Mouse (Mus musculus) forebrain, embryonic 15.5 days (tissue): ENCODE results near the gene Spice1. TPM values are rescaled to one million over a fixed set of nuclear protein-coding genes. Genes with fewer than 3 reads are reported as not detected.

Experiments
- ATAC-seq: fragments of 200-750 bp; cut with Nextera tagmentation; replicated peaks from 2 replicates; pipeline ENCODE4 v1.8.0; 2017; ENCODE audit warnings: mild to moderate bottlenecking, moderate TSS enrichment, moderate library complexity
- H3K27ac ChIP-seq: fragments of 300-500 bp; sonication (generic); replicated peaks from 2 replicates; pipeline ENCODE4 v1.5.1; 2015; ENCODE audit warnings: mild to moderate bottlenecking, inconsistent platforms
- H3K27me3 ChIP-seq: fragments of 300-500 bp; sonication (generic); 2 replicates; pipeline ENCODE4 v1.6.1; 2015; ENCODE audit warnings: inconsistent platforms
- H3K36me3 ChIP-seq: fragments of 300-500 bp; sonication (generic); 2 replicates; pipeline ENCODE4 v1.6.1; 2015; ENCODE audit warnings: mild to moderate bottlenecking, inconsistent platforms
- H3K4me1 ChIP-seq: fragments of 300-500 bp; sonication (generic); 2 replicates; pipeline ENCODE4 v1.6.1; 2015; ENCODE audit warnings: inconsistent platforms
- H3K4me2 ChIP-seq: fragments of 300-500 bp; sonication (generic); replicated peaks from 2 replicates; pipeline ENCODE4 v1.6.1; 2015; ENCODE audit warnings: mild to moderate bottlenecking, inconsistent platforms
- H3K4me3 ChIP-seq: fragments of 300-500 bp; sonication (generic); 2 replicates; pipeline ENCODE4 v1.5.1; 2015; ENCODE audit warnings: mild to moderate bottlenecking, inconsistent platforms
- H3K9ac ChIP-seq: fragments of 300-500 bp; sonication (generic); replicated peaks from 2 replicates; pipeline ENCODE4 v1.6.1; 2015; ENCODE audit warnings: mild to moderate bottlenecking, inconsistent platforms
- H3K9me3 ChIP-seq: fragments of 300-500 bp; sonication (generic); 2 replicates; pipeline ENCODE4 v1.6.1; 2016; ENCODE audit warnings: inconsistent platforms
- WGBS: fragments of 180-500 bp; shearing (Covaris S2); methylation state at CpG from one replicate; pipeline ENCODE4 v1.1.7; 2015; ENCODE audit warnings: mixed read lengths; 5-methylcytosine and 5-hydroxymethylcytosine counted together
- polyA plus RNA-seq: library from polyadenylated mRNA; unstranded; fragments of >200 nt; fragmentation: Nextera tagmentation; extraction: Ambion mirVana; gene quantifications from 2 replicates; pipeline ENCODE4 v1.2.1, GENCODE M21; 2015

Spice1 gene
- polyA plus RNA-seq, 1 experiment from 2014 or later = 20.6 TPM

DNA sequence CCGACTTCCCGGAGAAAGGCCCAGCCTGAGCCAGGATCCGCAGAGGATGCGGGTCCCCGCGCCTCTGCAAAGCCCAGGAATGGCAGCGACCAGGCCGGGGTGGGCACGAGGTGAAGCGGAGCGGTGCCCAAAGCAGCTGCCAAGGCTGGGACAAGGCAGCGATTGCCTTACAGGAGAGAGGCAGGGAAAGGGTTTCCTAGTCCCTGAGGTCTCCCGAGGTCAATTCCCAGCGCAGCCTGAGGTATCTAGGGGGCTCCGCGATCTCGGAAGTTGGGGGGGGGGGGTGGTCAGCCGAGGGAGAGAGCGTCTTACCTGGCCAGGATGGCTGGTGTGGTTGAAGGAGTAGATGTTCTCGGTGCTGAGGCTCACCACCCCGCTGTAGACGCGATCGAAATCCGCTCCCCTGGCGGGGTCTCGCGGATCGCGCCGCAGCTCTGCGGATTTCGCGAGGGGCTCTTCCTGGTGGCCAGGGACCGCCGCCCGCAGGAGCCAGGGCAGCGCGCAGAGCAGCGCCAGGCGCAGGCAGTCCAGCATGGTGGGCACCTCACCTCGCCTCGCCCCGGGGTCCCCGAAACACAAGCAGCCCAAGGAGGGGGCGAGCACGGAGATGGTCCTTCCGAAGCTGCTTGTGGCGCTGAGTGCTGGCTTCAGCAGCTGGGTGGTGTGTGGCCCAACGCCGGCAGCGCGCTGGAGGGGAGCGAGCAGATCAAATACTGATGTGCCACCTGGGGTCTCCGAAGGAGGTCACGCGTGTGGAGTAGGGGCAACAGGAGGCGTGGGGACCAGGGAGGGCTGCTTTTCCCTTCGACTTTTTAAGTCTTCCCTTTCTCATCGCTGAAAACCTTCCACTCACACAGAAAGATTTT, 14.7 kb upstream of the Spice1 start:
- 0 out of 2 replicates have a peak, but pooled peaks cover 11% of the 10 kb centered on the region for H3K27me3 ChIP-seq
- peak overlapping the region; percentile 65 for H3K4me3 ChIP-seq
- peak overlapping the region; percentile 99 for H3K4me2 ChIP-seq
- WGBS = under 1% methylated on average over 60 of the region's 60 CpGs
- H3K4me1 ChIP-seq = peaks cover 13% of the 10 kb centered on the region
- no peaks in the 10 kb centered on the region for H3K36me3 ChIP-seq
- H3K9ac ChIP-seq = peak overlapping the region; percentile 72
- no peaks in the 10 kb centered on the region for H3K9me3 ChIP-seq
- peak; percentile 81 for ATAC-seq
- no peak overlapping the region for H3K27ac ChIP-seq

DNA sequence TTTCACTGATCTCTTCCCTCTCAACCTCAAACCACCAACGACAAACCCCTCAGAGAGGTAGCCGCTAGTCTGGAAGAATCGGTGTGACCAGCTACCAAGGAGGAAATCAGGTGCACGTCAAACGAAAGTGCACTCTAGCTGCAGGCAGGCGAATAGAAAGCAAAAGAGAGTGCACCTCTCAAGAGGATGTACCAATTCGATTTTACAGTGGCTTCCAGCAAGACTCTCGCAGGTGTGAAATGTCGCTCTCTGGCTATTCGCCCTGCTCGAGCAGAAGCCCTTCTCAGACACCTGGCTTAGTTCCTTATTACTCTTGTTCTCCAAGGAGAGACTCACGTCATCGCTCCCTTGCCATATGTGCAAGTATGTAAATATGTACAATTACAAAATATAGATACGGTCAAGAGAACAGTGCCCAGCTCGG, 14.0 kb upstream of the Spice1 start, which contains the start of gene Sidt1:
TSS of gene Sidt1 (minus strand) at position 336 of the 424 bp plus-strand sequence.
- H3K4me3 ChIP-seq = peak within 1 kb of the TSS; percentile 65
- H3K36me3 ChIP-seq = no peaks in the 10 kb centered on the region
- peaks cover 13% of the 10 kb centered on the region for H3K4me1 ChIP-seq
- peak within 1 kb of the TSS; percentile 99 for H3K4me2 ChIP-seq
- WGBS = 6% methylated on average over 15 of the region's 15 CpGs
- H3K9me3 ChIP-seq = no peaks in the 10 kb centered on the region
- no peak within 1 kb of the TSS for H3K27ac ChIP-seq
- peak within 1 kb of the TSS; percentile 72 for H3K9ac ChIP-seq
- H3K27me3 ChIP-seq = 0 out of 2 replicates have a peak, but pooled peaks cover 11% of the 10 kb centered on the region
- 0 out of 2 replicates have a peak, but pooled peaks have one; percentile 14 for ATAC-seq

DNA sequence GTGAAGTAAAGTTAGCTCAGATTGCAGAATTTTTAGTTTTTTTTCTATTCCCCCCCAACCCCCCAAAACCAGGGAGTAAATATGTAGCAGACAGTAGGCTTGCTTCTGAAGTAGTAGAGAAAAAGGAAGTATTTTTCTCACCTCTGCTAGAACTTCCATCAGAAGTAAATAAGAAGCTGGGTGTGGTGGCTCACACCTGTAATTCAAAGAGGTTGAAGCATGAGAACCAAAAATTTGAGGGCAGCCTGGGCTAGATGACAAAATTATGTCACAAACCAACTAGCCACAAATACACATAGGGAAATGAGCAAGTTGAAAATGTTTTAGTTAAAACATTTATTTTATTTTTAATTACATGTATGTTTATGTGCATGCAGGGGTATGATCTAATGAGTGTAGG, 9.4 kb upstream of the Spice1 start:
- H3K4me2 ChIP-seq = no peak overlapping the region
- H3K9ac ChIP-seq = no peak overlapping the region
- 0 out of 2 replicates have a peak, but pooled peaks cover 9% of the 10 kb centered on the region for H3K27me3 ChIP-seq
- no peaks in the 10 kb centered on the region for H3K9me3 ChIP-seq
- H3K36me3 ChIP-seq = no peaks in the 10 kb centered on the region
- H3K27ac ChIP-seq = no peak overlapping the region
- H3K4me3 ChIP-seq = no peak overlapping the region
- no peak for ATAC-seq
- H3K4me1 ChIP-seq = peaks cover 7% of the 10 kb centered on the region

DNA sequence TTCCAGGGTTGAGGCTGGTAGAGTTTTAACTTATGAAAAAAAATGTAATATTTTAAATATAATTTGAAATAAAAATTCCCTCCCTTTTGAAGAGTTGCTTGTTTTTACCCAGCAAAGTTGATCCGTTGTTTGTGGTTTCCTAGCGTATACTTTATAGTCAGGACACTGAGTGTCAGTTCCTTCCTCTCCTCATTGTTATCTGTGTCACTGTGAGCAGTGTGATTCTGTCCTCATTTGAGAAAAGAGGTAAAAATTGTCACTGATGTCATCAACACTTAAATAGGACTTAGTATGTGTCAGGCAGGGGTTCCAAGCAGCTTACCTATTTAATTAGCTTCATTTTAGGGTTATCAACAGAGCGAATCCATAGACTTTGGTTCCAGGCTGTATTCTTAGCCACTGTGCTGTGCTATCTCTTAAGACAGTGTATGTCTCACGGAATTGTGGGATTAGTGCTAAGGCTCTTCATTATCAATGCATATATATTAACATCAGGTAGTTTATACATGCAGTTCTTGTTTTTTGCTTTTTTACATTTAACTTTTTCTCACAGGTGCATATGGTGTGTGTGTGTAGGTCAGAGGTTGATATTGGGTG, 3.0 kb downstream of the Spice1 start:
- no peaks in the 10 kb centered on the region for H3K27me3 ChIP-seq
- H3K4me1 ChIP-seq = peaks cover 11% of the 10 kb centered on the region
- WGBS = 94% methylated on average over 4 of the region's 4 CpGs
- H3K27ac ChIP-seq = no peak overlapping the region
- no peak for ATAC-seq
- no peak overlapping the region for H3K4me2 ChIP-seq
- H3K4me3 ChIP-seq = no peak overlapping the region
- no peaks in the 10 kb centered on the region for H3K36me3 ChIP-seq
- H3K9me3 ChIP-seq = no peaks in the 10 kb centered on the region
- H3K9ac ChIP-seq = no peak overlapping the region

DNA sequence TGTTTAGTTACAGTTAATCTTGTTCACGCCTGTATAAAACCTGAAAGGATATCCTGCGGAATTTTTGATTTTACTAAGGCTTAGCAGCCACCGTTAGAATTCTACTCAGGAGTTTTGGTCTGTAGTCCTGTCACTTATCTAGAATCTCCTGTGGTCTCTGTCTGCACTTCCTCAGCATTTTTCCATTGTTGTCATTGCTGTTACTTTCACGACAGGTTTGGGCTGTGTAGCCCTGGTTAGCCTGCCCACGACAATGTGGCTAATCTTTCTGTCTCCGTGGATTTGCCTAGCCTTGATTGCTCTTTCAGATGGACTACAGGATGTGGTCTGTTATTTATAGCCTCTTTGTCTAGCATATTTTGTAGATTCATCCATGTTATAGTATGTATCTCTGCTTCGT, 9.4 kb downstream of the Spice1 start:
- Histone ChIP-seq H3K27ac (no peak overlapping the region), H3K36me3 (no peaks in the 10 kb centered on the region), H3K27me3 (no peaks in the 10 kb centered on the region), H3K4me1 (no peaks in the 10 kb centered on the region), H3K9ac (no peak overlapping the region), H3K9me3 (no peaks in the 10 kb centered on the region), H3K4me2 (no peak overlapping the region), H3K4me3 (no peak overlapping the region)
- ATAC-seq = no peak
- WGBS = 88% methylated on average over 7 of the region's 7 CpGs

DNA sequence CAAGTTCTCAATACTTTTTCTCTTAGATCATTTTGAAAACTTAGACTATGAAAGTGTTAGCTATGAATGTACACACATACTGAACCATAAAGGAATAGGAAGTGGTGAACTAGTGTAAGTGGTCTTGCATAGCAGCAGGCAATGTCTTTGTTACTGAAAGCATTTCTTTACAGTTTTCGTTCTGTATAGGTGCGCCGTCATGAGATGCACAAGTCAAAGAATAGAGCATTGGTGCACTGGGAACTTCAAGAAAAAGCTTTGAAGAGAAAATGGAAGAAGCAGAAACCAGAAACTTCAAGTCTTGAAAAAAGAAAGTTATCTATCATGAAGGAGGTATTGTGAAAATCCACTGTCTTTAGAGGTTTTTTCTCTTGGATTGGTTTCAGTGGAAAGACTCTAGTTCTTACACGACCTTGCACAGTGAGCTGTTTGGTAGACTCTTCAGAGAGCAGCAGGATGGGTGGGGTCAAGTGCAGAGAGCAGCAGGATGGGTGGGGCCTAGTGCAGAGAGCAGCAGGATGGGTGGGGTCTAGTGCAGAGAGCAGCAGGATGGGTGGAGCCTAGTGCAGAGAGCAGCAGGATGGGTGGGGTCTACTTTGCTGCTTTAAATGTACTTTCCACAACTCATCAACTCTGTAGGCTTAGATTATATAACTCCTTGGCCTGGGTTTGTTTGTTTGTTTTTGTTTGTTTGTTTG, 10.8 kb downstream of the Spice1 start:
- no peaks in the 10 kb centered on the region for H3K4me1 ChIP-seq
- H3K9ac ChIP-seq = no peak overlapping the region
- H3K9me3 ChIP-seq = no peaks in the 10 kb centered on the region
- H3K36me3 ChIP-seq = no peaks in the 10 kb centered on the region
- H3K27ac ChIP-seq = no peak overlapping the region
- no peak for ATAC-seq
- no peak overlapping the region for H3K4me2 ChIP-seq
- WGBS = 76% methylated on average over 4 of the region's 4 CpGs
- H3K27me3 ChIP-seq = no peaks in the 10 kb centered on the region
- no peak overlapping the region for H3K4me3 ChIP-seq

DNA sequence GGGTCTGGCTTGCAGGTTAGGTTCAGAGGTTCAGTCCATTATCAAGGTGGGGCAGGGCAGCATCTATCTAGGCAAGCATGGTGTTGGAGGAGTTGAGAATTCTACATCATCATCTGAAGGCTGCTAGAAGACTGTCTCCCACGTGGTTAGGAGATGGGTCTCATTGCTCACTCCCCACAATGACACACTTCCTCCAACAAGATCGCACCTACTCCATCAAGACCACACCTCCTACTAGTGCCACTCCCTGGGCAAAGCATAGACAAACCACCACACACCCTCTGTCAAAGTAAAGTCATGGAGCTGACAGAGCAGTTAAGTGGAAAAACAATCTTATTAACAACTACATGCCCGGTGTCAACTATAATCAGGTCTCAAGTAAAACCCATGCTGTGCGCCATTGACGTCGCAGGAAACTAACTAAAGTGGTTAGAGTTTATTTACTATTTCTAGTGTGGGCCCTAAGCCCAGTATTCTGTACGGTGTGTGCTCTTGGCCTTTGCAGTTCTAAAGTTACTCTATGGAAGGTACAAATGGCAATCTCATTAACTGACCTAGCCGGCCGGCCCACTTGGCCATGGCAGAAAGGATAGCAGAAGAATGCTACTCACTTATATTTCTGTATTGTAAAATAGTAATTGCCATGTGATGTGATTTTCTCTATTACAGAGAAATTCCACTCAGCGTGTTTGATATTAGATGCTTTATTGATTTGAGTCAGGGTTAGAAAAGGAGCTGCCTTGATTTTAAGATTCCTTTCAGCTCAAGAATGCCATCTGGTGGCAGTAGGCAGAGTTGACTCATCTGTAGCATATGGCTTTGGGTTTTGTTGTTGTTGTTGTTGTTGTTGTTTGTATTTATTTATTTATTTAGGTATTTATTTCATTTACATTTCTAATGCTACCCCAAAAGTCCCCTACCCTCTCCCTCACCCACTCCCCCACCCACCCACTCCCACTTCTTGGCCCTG, 15.3 kb downstream of the Spice1 start:
- no peak overlapping the region for H3K27ac ChIP-seq
- 87% methylated on average over 10 of the region's 10 CpGs for WGBS
- H3K27me3 ChIP-seq = no peaks in the 10 kb centered on the region
- no peak overlapping the region for H3K4me2 ChIP-seq
- no peaks in the 10 kb centered on the region for H3K4me1 ChIP-seq
- peak; percentile 57 for ATAC-seq
- no peak overlapping the region for H3K9ac ChIP-seq
- no peak overlapping the region for H3K4me3 ChIP-seq
- no peaks in the 10 kb centered on the region for H3K9me3 ChIP-seq
- no peaks in the 10 kb centered on the region for H3K36me3 ChIP-seq

DNA sequence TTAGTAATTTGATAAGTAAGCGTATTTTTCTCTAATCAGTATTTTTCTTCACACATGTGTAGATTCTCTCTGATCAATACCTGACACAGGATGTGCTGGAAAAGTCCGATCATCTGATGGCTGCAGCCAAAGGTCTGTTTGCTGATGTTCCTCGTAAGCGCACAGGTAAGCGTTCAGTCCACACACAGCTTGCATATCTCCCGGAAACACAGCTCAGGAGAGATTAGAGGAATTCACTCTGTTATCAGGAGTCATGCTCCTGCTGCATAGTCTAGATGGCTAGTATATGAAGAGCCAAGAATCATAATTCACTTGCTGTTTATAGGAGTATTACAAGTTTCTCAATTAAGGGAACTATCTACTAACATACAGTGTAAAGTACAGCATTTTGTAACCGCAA, 18.6 kb downstream of the Spice1 start:
- Histone ChIP-seq H3K27me3 (no peaks in the 10 kb centered on the region), H3K27ac (no peak overlapping the region), H3K4me1 (no peaks in the 10 kb centered on the region), H3K4me3 (no peak overlapping the region), H3K9me3 (no peaks in the 10 kb centered on the region), H3K36me3 (peaks cover 7% of the 10 kb centered on the region; the same call in 1 of the 2 replicates), H3K9ac (no peak overlapping the region), H3K4me2 (no peak overlapping the region)
- no peak for ATAC-seq
- WGBS = 95% methylated on average over 7 of the region's 7 CpGs

DNA sequence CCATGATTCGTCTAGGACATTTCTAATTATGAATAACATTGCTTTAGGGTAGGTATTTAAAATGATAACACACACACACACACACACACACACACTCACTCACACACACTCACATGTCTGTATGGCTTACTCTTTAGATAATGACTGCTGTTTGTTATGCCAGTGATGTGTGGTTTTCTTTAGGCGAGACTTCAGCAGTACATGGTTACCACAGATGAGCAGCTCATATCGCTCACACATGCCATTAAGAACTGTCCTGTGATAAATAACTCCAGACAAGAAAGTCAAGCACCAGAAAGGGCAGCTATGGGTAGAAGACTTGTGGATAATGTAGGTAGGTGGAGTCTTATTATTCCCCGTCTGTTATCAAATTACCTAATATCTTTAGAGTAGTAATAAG, 28.5 kb downstream of the Spice1 start:
- Histone ChIP-seq H3K27me3 (no peaks in the 10 kb centered on the region), H3K9ac (no peak overlapping the region)
- 95% methylated on average over 4 of the region's 4 CpGs for WGBS

DNA sequence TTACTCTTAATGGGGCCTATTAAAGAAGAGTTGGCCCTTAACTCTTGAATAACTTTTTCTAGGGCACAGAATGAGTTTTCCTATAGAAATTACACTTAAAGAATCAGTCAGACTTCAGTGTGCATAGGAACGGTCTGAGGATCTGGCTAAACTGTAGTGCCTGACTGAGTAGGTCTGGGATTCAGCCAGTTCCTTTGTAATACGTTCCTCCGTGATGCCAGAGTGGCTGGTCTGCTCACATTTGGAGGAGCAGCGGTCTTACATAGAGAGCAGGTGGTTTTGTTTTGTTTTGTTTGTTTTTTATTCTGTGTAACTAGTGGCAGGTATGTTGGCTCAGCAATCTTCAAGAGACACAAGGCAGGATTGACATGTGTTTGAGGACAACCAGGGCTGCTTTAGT, 33.1 kb downstream of the Spice1 start:
- no peak overlapping the region for H3K27ac ChIP-seq
- H3K9ac ChIP-seq = no peak overlapping the region
- WGBS = 33% methylated on average over 4 of the region's 4 CpGs
- H3K27me3 ChIP-seq = no peaks in the 10 kb centered on the region
- no peak overlapping the region for H3K4me3 ChIP-seq
- peaks cover 12% of the 10 kb centered on the region for H3K4me1 ChIP-seq
- no peak for ATAC-seq
- H3K9me3 ChIP-seq = no peaks in the 10 kb centered on the region
- H3K4me2 ChIP-seq = no peak overlapping the region
- no peaks in the 10 kb centered on the region for H3K36me3 ChIP-seq

More for the DNA sequence above, 28.5 kb downstream of the Spice1 start:
- Histone ChIP-seq H3K4me3 (no peak overlapping the region), H3K36me3 (peaks cover 10% of the 10 kb centered on the region; the same call in 1 of the 2 replicates), H3K27ac (no peak overlapping the region), H3K4me2 (no peak overlapping the region), H3K4me1 (no peaks in the 10 kb centered on the region), H3K9me3 (no peaks in the 10 kb centered on the region)
- ATAC-seq = no peak

DNA sequence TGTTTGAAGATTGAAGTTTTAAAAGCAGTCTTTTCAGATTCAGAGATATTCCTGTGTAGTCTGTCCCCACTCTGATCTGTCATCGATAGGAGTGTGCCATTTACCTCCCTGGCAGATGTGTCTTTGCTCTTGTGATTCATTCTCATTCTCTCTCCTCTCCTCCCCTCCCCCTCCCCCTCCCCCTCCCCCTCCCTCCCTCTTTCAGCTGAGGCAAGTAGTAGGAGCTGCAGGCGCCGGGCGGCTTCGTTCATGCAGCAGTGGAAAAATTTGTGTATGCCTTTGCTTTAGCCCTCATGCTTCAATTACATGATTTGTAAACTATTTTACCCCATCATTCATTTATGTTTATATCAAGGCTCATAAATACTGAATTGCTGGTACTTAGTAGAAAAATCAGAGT, 34.7 kb downstream of the Spice1 start:
- 14% methylated on average over 5 of the region's 5 CpGs for WGBS
- no peak overlapping the region for H3K27ac ChIP-seq
- H3K27me3 ChIP-seq = no peaks in the 10 kb centered on the region
- no peak overlapping the region for H3K9ac ChIP-seq
- H3K36me3 ChIP-seq = no peaks in the 10 kb centered on the region
- no peak overlapping the region for H3K4me3 ChIP-seq
- no peak for ATAC-seq
- H3K4me2 ChIP-seq = no peak overlapping the region
- peaks cover 12% of the 10 kb centered on the region for H3K4me1 ChIP-seq
- H3K9me3 ChIP-seq = no peaks in the 10 kb centered on the region
